Mouse (Mus musculus): ENCODE measurements around the gene Unc79. TPM values are rescaled to one million over a fixed set of nuclear protein-coding genes. Genes with fewer than 3 reads are reported as not detected.

Gene Unc79
- total and polyA plus RNA-seq, 2 experiments from 2014 or later: 0.07 TPM; not detected in 1

GRCm38 (mm10) chr12:103117517-103118193 lies 169.0 kb downstream of the Unc79 start:
- Histone ChIP-seq H3K27ac (ENCODE audit: low read depth) (no peak overlapping the region), H3K4me1 (ENCODE audit: control insufficient read depth, insufficient read depth) (no peaks in the 10 kb centered on the region), H3K4me3 (ENCODE audit: low read depth, low read length) (no peak overlapping the region), H3K36me3 (replicated peaks; ENCODE audit: control insufficient read depth, insufficient read depth, low read length) (no peaks in the 10 kb centered on the region), H3K9ac (replicated peaks; ENCODE audit: low read depth, low read length) (no peak overlapping the region), H3K27me3 (ENCODE audit: control insufficient read depth, insufficient read depth, low read length) (no peaks in the 10 kb centered on the region), H3K9me3 (replicated peaks; ENCODE audit: control insufficient read depth, low read length) (no peaks in the 10 kb centered on the region), H3K4me2 (ENCODE audit: low read depth, low read length) (no peak overlapping the region)
- ATAC-seq (ENCODE audit: insufficient read depth, low read depth) (no peak), DNase-seq (ENCODE audit: low spot score) (no peak)
- WGBS: 78% methylated on average over 10 of the region's 10 CpGs
- TF ChIP-seq EP300 (IDR thresholded peaks at IDR 0.05; ENCODE audit: low read depth): no peak
- TF ChIP-seq CTCF (IDR thresholded peaks at IDR 0.05; ENCODE audit: low read depth): no peak

- Histone ChIP-seq H3K9me3 (replicated peaks; ENCODE audit: control insufficient read depth, low read length) (no peaks in the 10 kb centered on the region), H3K9ac (replicated peaks; ENCODE audit: low read depth, low read length) (no peak overlapping the region), H3K4me2 (ENCODE audit: low read depth, low read length) (no peak overlapping the region), H3K36me3 (replicated peaks; ENCODE audit: control insufficient read depth, insufficient read depth, low read length) (no peaks in the 10 kb centered on the region), H3K27me3 (ENCODE audit: control insufficient read depth, insufficient read depth, low read length) (no peaks in the 10 kb centered on the region), H3K4me1 (ENCODE audit: control insufficient read depth, insufficient read depth) (no peaks in the 10 kb centered on the region), H3K27ac (ENCODE audit: low read depth) (no peak overlapping the region), H3K4me3 (ENCODE audit: low read depth, low read length) (no peak overlapping the region)
- ATAC-seq (ENCODE audit: insufficient read depth, low read depth) (no peak), DNase-seq (ENCODE audit: low spot score) (no peak)
- WGBS: 54% methylated on average over 5 of the region's 5 CpGs
- TF ChIP-seq CTCF (IDR thresholded peaks at IDR 0.05; ENCODE audit: low read depth) (no peak), EP300 (IDR thresholded peaks at IDR 0.05; ENCODE audit: low read depth) (no peak)
Observed at GRCm38 (mm10) chr12:103121928-103122327, 173.3 kb downstream of the Unc79 start.

DNA sequence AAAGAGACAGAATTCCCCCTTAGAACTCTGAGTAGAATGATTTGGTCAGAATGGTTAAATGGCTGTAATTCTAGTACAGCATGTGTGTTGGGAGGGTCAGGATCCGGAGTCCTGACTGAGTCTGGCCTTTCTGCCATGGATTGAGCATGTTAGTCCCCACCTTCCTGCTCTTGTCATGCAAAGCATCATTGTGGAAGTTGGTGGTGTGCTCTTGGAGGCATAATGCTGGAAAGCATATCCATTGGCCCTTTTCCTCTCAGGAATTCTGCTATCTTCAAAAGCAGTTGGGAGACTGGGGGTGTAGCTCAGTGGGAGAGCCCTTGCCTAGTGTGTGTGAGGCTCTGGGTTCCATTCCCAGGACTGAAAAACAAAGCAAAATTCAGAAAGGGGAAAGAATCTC lies 175.2 kb downstream of the Unc79 start:
- WGBS: 72% methylated on average over 1 of the region's 1 CpGs
- no peaks in the 10 kb centered on the region for H3K4me1 ChIP-seq (ENCODE audit: control insufficient read depth, insufficient read depth)
- no peak overlapping the region for H3K4me3 ChIP-seq (ENCODE audit: low read depth, low read length)
- no peak overlapping the region for H3K27ac ChIP-seq (ENCODE audit: low read depth)
- no peak for ATAC-seq (ENCODE audit: insufficient read depth, low read depth)
- no peaks in the 10 kb centered on the region for H3K27me3 ChIP-seq (ENCODE audit: control insufficient read depth, insufficient read depth, low read length)
- no peaks in the 10 kb centered on the region for H3K9me3 ChIP-seq (replicated peaks; ENCODE audit: control insufficient read depth, low read length)
- TF ChIP-seq CTCF (IDR thresholded peaks at IDR 0.05; ENCODE audit: low read depth): no peak
- no peak for TF ChIP-seq EP300 (IDR thresholded peaks at IDR 0.05; ENCODE audit: low read depth)
- no peak overlapping the region for H3K4me2 ChIP-seq (ENCODE audit: low read depth, low read length)
- no peak overlapping the region for H3K9ac ChIP-seq (replicated peaks; ENCODE audit: low read depth, low read length)
- no peaks in the 10 kb centered on the region for H3K36me3 ChIP-seq (replicated peaks; ENCODE audit: control insufficient read depth, insufficient read depth, low read length)
- no peak for DNase-seq (ENCODE audit: low spot score)

DNA sequence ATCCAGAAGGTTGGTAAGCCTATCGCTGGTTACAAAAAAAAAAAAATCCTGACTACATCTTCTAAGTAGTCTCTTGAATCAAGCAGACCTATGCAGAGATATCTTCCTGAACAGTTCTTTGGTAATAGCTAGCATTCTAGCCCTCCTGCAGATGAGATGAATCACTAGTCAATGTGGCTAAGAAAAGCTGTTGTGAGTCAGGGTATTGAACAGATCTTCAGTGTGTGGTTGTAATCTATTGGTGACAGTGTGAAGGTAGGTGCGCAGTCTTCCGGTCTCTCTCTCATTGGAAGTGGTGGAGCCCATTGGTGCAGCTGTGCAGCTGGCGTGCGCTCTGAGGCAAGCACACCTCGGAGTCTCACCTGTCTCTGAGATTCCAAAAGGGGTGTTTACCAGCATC lies 180.3 kb downstream of the Unc79 start:
- no peak for TF ChIP-seq EP300 (IDR thresholded peaks at IDR 0.05; ENCODE audit: low read depth)
- TF ChIP-seq CTCF (IDR thresholded peaks at IDR 0.05; ENCODE audit: low read depth): no peak
- H3K27ac ChIP-seq (ENCODE audit: low read depth): no peak overlapping the region
- no peaks in the 10 kb centered on the region for H3K36me3 ChIP-seq (replicated peaks; ENCODE audit: control insufficient read depth, insufficient read depth, low read length)
- H3K27me3 ChIP-seq (ENCODE audit: control insufficient read depth, insufficient read depth, low read length): no peaks in the 10 kb centered on the region
- H3K9me3 ChIP-seq (replicated peaks; ENCODE audit: control insufficient read depth, low read length): no peaks in the 10 kb centered on the region
- DNase-seq (ENCODE audit: low spot score) (no peak), ATAC-seq (ENCODE audit: insufficient read depth, low read depth) (no peak)
- no peak overlapping the region for H3K4me2 ChIP-seq (ENCODE audit: low read depth, low read length)
- H3K4me1 ChIP-seq (ENCODE audit: control insufficient read depth, insufficient read depth): no peaks in the 10 kb centered on the region
- 90% methylated on average over 6 of the region's 6 CpGs for WGBS
- no peak overlapping the region for H3K4me3 ChIP-seq (ENCODE audit: low read depth, low read length)
- no peak overlapping the region for H3K9ac ChIP-seq (replicated peaks; ENCODE audit: low read depth, low read length)

DNA sequence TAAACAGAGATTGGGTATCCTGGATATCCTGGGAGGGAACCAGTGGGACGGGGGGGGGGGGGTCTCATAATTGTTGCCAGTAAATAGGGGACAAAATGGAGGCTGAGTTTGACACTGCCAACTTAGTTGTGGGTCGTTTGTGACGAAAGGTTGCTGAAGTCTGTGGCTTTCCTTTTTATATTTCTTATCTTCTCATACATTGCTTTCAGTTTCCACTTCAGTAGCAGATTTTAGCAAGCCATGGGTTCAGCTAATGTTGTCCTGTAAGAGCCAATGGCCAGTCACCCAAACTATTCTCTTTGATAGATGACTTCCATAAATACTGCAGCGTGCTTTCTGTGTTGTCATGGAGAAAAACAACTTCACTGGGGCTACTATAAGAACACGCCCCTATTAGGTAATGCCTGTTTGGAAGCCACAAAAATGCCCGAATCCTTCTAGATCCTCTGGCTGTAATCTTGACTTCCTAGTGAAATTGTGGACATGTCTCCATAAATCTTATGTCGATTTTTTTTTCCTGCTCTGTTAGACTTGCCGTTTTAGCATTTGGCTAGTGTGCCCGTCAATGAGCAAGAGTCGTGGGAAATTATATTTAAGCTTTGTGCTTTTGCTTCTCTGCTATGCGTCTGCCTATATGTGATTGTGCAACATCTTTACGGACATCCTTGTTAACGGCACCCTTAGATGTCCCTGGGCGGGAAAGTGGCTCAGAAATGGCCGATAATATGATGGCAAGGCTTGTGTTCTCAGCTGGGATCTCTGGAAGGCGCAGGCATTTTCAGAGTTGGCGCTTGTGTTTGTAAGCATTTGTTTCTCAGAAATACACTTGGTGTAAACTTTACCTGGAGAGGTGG lies 181.0 kb downstream of the Unc79 start:
- 72% methylated on average over 17 of the region's 17 CpGs for WGBS
- TF ChIP-seq CTCF (IDR thresholded peaks at IDR 0.05; ENCODE audit: low read depth): no peak
- no peak for TF ChIP-seq EP300 (IDR thresholded peaks at IDR 0.05; ENCODE audit: low read depth)
- H3K4me2 ChIP-seq (ENCODE audit: low read depth, low read length): no peak overlapping the region
- no peaks in the 10 kb centered on the region for H3K9me3 ChIP-seq (replicated peaks; ENCODE audit: control insufficient read depth, low read length)
- no peak for ATAC-seq (ENCODE audit: insufficient read depth, low read depth)
- no peaks in the 10 kb centered on the region for H3K4me1 ChIP-seq (ENCODE audit: control insufficient read depth, insufficient read depth)
- no peak overlapping the region for H3K27ac ChIP-seq (ENCODE audit: low read depth)
- H3K9ac ChIP-seq (replicated peaks; ENCODE audit: low read depth, low read length): no peak overlapping the region
- DNase-seq (ENCODE audit: low spot score): no peak
- no peak overlapping the region for H3K4me3 ChIP-seq (ENCODE audit: low read depth, low read length)
- H3K36me3 ChIP-seq (replicated peaks; ENCODE audit: control insufficient read depth, insufficient read depth, low read length): no peaks in the 10 kb centered on the region
- no peaks in the 10 kb centered on the region for H3K27me3 ChIP-seq (ENCODE audit: control insufficient read depth, insufficient read depth, low read length)
